Mouse (Mus musculus): ENCODE measurements around the gene Sgo2a.
"Not testable (repeated sequence)": the region's sequence is repeated elsewhere in the genome, so short reads cannot be mapped to it uniquely, and the experiment has no call there.

The Sgo2a gene

GRCm38 (mm10) chr1:57995432-57996132 lies at the start of gene Sgo2a:
TSS of gene Sgo2a (plus strand) at chr1:57995971.
- peak; percentile 73 to 84 for DNase-seq (ENCODE audit: low spot score in 2 of 2)

- no peak for DNase-seq (ENCODE audit: low spot score in 2 of 2)
These were observed 48.0 kb upstream of the Sgo2a start for GRCm38 (mm10) chr1:57947552-57948347.

- DNase-seq (ENCODE audit: low spot score in 2 of 2), result no peak
These were observed 46.6 kb upstream of the Sgo2a start for GRCm38 (mm10) chr1:57949195-57949594.

GRCm38 (mm10) chr1:57949716-57950115 lies 46.1 kb upstream of the Sgo2a start:
- no peak for DNase-seq (ENCODE audit: low spot score in 2 of 2)

- DNase-seq (ENCODE audit: low spot score in 2 of 2), result no peak
These were observed 43.3 kb upstream of the Sgo2a start for GRCm38 (mm10) chr1:57952509-57952908.

GRCm38 (mm10) chr1:57953586-57954375 lies 42.0 kb upstream of the Sgo2a start:
- DNase-seq (ENCODE audit: low spot score in 2 of 2), result no peak

GRCm38 (mm10) chr1:57954376-57954765 lies 41.4 kb upstream of the Sgo2a start:
- no peak for DNase-seq (ENCODE audit: low spot score in 2 of 2)

GRCm38 (mm10) chr1:57955774-57956173 lies 40.0 kb upstream of the Sgo2a start:
- DNase-seq (ENCODE audit: low spot score in 2 of 2), result no peak

GRCm38 (mm10) chr1:57969327-57970271 lies 26.2 kb upstream of the Sgo2a start:
- peak; percentile 95 for DNase-seq (ENCODE audit: low spot score in 2 of 2)

GRCm38 (mm10) chr1:57971588-57971987 lies 24.2 kb upstream of the Sgo2a start:
- DNase-seq (ENCODE audit: low spot score in 2 of 2), result no peak

- DNase-seq (ENCODE audit: low spot score in 2 of 2), result no peak
These were observed 18.9 kb upstream of the Sgo2a start for GRCm38 (mm10) chr1:57976860-57977259.

- peak in 1 of 2 experiments; percentile 4 for DNase-seq (ENCODE audit: low spot score in 2 of 2)
These were observed 6.6 kb upstream of the Sgo2a start for GRCm38 (mm10) chr1:57989052-57989600.

GRCm38 (mm10) chr1:57991277-57991676 lies 4.5 kb upstream of the Sgo2a start:
- no peak for DNase-seq (ENCODE audit: low spot score in 2 of 2)

GRCm38 (mm10) chr1:57996133-57996615 lies 403 bp downstream of the Sgo2a start:
- DNase-seq (ENCODE audit: low spot score in 2 of 2), result no peak

- DNase-seq (ENCODE audit: low spot score in 2 of 2), result no peak
These were observed 2.4 kb downstream of the Sgo2a start for GRCm38 (mm10) chr1:57998146-57998545.

- DNase-seq (ENCODE audit: low spot score in 2 of 2), result not testable (repeated sequence)
These were observed 10.6 kb downstream of the Sgo2a start for GRCm38 (mm10) chr1:58006388-58006787.

- DNase-seq (ENCODE audit: low spot score in 2 of 2), result no peak
These were observed 23.1 kb downstream of the Sgo2a start, which contains the start of gene Kctd18 for GRCm38 (mm10) chr1:58018856-58019255. TSS of gene Kctd18 (minus strand) at chr1:58018956.

- DNase-seq (ENCODE audit: low spot score in 2 of 2), result no peak
These were observed 31.9 kb downstream of the Sgo2a start for GRCm38 (mm10) chr1:58027707-58028106.

- peak; percentile 57 to 64 for DNase-seq (ENCODE audit: low spot score in 2 of 2)
These were observed 33.9 kb downstream of the Sgo2a start, which contains the start of gene Aox1 for GRCm38 (mm10) chr1:58029636-58030117. TSS of gene Aox1 (plus strand) at chr1:58029931.

- peak; percentile 45 to 67 for DNase-seq (ENCODE audit: low spot score in 2 of 2)
These were observed 34.5 kb downstream of the Sgo2a start for GRCm38 (mm10) chr1:58030156-58030871.
